Mouse (Mus musculus): ENCODE measurements around the gene Tbc1d16.
A peak's percentile ranks its signal among the peaks of the same experiment; 100 is the strongest.

The Tbc1d16 gene

DNA sequence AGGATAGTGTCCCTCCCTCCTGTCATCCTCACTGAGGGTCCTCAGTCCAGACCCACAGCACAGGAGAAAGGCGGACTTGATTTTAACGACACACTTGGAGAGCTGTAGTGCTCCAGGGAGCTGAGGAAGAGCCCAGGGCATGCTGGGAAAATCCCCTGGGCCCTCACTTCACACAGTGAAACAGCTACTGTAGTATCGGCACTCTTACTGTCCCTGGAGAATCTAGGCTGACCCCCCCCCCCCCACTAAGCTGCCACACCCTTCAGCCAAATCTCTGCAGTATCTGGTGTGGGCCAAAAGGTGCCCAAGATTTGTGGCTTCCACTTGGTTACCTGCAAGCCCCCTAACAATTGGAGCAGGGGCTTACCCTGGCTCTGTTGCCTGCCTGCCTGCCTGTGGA lies 8.7 kb upstream of the Tbc1d16 start:
- no peak for DNase-seq (ENCODE audit: extremely low read depth, insufficient read length, low spot score)

DNA sequence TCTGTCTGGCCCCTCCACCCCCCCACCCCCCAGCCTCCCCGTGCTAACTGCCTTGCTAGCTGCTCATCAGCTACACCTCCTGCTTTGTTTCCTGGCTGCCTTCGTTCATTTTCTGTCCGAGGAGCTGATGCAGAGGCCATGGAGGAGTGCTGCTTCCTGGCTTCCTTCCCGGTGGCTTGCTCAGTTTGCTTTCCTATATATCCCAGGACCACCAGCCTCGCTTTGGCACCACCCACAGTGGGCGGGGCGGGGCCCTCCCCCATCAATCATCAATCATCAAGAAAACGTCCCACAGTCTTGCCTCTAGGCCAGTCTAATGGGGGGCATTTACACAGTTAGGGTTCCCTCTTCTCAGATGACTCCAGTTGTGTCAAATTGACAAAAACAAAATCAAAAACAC lies 8.1 kb upstream of the Tbc1d16 start:
- no peak for DNase-seq (ENCODE audit: extremely low read depth, insufficient read length, low spot score)

DNA sequence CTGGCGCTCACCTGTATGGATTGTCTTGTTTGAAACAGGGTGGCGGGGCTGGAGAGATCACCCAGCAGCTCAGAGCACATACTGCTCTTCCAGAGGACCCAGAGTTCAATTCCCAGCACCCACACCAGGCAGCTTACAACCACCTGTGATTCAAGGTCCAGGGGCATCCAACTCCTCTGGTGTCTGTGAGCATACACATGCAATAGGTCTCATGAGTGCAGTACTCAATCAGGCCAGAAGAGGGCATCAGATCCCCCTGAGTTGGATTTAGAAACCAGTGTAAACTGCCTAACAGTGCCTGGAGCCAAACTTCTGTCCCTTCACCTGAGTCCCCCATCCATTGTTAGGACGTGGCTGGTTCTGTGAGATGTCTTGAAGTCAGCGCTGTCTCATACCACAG lies 7.3 kb upstream of the Tbc1d16 start:
- no peak for DNase-seq (ENCODE audit: extremely low read depth, insufficient read length, low spot score)

DNA sequence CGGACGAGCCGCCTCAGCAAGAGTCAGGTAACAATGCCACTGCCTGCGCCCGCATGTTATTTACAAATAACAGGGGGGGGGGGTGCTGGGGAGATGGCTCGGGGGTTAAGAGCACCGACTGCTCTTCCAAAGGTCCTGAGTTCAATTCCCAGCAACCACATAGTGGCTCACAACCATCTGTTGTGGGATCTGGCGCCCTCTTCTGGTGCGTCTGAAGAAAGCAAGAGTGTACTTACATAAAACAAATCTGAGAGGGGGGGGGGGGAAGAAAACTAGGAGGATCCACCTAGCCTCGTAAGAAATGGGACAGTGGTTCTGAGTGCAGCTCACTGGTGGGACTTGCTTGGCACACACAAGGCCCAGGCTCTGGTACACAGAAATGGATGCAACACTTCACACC lies 6.5 kb upstream of the Tbc1d16 start:
- DNase-seq (ENCODE audit: extremely low read depth, insufficient read length, low spot score) = no peak

DNA sequence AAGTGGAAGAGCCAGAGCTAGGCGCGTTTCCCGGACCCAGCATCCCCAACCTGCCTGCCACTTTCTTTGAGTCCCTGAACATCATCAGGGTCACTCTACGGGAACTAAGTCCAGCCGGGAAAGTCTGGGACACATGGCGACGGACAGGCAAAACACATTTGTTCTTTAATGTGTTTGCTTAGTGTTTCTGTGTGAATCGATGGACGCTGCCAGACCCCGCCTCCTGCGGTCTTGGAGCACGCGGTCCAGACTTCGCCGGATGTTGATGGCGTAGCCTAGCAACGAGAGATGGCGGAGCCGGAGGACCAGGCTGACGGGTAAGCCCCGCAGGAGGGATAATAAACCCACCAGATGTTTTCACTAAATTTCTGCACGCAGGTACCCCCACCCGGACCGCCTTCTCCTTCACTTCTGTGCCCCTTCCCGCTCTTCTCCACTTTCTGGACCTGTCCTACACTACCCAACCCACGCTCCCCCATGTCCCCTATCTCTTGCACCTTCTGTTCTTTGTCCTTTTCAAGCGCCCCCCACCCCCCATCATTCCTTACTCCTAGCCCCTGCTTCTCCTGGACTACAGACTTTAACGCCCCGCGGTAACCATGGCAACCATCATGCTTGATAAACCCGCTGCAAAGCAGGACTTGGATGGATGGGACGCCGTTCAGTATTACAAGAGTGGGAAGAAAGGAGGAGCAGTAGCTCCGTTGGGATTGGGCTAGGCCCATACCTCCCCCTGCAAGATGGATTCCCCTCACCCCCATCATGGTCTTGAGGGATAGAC lies 737 bp upstream of the Tbc1d16 start:
- DNase-seq (ENCODE audit: extremely low read depth, insufficient read length, low spot score) = no peak

DNA sequence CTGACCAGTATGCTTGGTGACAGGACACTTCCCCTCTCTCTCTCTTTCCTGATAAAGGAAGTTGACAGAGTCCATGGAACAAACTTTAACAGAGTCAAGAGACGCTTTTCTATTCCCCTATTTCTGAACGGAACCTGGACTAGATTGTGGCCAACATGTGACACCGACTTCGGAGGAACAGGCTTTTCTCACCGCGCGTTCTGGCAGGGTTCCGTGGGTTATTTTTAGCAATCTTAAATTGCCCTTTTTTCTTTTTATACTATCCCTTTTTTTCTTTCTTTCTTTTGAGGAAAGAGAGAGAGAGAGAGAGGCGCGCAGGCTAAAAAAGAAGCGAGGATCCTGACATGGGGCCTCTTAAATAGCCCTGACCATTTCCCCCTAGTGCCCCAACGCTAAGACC lies 708 bp downstream of the Tbc1d16 start:
- no peak for DNase-seq (ENCODE audit: extremely low read depth, insufficient read length, low spot score)

DNA sequence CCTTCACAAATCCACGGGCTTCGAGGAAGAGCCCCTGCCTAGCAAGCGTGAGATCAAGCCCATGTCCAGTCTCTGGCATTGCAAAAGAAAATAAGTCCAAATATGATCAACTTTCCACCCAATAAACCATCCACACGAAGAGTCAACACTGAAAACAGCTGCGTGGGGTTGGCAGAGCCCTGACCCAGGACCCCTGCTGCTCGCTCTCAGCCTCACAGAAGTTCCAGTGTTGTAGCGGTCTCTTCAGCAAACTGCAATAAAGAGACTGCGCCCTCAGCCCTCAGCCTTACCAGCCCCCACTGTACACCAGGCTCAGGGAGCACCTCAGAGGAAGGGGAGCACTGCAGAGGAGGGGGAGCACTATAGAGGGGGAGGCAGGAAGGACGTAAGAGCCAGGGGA lies 2.7 kb downstream of the Tbc1d16 start:
- no peak for DNase-seq (ENCODE audit: extremely low read depth, insufficient read length, low spot score)

DNA sequence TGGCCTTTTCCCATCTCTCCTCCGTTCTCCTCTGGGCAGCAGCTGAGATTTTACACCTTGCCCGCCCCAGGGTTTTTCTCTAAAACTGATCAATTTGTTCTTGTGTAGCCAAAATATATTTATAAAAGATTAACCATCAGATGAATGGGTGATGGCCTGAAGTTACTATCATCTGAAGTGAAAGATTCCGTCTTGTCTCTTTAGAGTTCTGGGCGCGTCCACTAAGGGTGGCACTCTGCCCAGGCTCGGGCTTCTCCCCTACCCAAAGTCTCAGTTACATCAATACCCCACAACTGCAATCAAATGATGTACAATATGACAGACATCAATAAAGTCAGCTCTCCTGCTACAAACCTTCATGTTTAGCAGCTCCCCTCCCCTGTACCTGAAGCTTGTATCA lies 3.4 kb downstream of the Tbc1d16 start:
- DNase-seq (ENCODE audit: extremely low read depth, insufficient read length, low spot score) = no peak

DNA sequence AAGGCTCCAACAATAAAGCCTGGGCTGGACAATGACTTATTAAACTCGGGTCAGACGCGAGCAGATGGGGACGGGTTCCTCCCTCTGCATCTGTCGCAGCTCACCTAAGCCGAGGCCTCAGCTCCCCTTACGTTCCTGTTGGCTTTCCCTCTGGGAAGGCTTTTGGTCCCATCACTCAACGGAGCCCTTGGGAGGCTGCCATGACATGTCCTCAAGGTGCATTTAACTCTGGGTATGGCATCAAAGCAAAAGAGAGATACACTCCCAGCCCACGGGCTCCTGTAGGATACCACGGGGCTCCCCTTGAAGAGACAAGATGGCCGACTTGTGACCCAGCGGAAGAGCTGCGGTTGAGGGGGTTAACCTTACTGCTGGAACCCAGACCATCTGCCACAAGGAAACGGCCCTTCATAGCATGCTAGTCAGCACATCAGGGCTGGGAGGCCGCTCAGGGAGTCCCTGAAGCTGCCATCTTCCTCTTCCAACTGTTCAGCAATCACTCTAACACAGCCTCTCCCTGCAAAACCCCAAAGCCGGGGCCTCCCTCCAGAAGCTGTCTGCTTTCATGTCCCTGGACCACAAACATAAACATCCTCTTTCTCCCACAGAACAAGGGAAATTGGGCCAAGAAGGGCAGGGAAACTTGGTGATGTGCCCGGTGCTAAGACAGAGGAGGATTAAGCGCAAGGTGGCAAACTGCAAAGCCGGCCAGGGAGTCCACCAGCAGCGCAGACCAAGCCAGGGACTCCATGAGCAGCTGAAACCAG lies 5.0 kb downstream of the Tbc1d16 start:
- peak; percentile 70 for DNase-seq (ENCODE audit: extremely low read depth, insufficient read length, low spot score)

DNA sequence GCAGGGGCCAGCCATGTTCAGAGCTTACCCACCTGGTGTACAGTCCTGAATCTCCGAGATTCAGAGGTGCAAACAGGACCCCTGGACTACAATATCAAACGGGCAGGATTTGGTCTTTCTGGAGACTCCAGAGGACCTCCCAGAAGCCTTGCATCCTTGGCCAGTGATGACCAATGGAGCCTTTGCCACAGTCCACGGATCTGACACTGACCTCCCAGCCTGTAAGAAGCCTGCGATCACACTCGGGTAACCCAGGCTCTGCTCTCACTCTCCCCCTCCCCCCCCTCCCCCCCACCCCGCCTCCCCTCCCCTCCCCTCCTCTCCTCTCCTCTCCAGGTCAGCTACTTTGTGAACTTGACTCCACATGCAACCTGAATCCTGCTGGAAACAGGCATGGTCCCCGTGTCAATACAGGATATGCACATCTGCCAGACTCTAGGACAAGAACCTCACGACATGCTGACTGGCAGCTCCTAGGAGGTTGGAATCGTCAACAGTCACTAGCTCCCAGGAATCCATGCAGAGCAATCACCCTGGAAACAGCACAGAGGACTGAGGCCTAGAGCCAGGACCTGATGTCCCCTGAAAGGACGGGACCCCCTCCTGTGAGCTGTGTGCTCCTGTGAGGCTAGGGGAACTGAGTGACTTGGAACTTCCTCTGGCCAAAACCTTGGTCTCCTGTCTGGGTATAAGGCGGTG lies 6.3 kb downstream of the Tbc1d16 start:
- DNase-seq (ENCODE audit: extremely low read depth, insufficient read length, low spot score) = no peak

DNA sequence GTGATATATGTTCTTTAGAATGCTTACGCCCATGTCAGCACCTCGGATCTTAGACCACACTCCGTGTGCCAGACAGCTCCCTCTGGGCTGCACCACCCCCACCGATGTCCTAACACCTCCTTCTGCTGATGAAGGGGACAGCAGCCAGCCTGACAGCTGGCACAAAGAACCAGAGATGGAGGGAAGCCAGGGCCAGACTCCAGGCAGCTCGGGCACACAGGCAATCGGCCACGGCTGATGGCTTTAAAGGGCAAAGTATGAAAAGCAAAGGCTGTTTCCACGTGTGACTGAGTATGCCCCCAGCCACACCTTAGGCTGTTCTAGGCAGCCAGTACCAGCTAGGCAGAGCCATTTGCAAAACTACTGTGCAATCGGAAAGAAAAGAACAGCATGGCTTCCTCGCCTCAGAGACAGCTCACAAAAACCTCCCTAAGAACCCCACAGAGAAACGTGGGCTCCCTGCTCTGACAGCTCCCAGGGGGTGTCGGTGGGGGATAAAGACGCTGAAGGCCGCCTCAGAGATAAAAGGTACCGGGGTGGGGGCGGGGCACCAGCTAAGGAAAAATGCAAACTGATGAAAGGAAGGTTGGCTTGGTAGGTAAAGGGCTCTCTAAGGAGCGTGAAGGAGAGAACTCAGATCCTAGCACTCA lies 8.4 kb downstream of the Tbc1d16 start:
- no peak for DNase-seq (ENCODE audit: extremely low read depth, insufficient read length, low spot score)

DNA sequence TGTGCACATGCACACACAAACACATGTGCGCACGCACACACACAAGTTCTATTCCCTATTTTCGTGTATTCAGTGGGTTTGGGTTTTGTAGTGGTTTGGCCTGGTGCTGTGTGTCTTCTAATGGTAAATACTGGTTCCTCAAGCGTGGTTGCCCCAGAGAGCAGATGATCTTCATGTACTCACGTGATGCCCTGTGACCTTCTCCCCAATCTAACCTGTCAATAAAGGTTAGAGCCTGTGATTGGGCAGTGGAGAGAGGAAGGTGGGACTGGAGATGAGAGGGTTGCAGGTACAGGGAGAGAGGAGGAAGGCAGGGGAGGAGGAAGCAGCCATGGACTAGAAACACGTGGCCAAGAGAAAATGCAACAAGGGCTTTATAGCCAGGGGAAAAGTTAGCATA lies 10.4 kb downstream of the Tbc1d16 start:
- DNase-seq (ENCODE audit: extremely low read depth, insufficient read length, low spot score) = no peak

DNA sequence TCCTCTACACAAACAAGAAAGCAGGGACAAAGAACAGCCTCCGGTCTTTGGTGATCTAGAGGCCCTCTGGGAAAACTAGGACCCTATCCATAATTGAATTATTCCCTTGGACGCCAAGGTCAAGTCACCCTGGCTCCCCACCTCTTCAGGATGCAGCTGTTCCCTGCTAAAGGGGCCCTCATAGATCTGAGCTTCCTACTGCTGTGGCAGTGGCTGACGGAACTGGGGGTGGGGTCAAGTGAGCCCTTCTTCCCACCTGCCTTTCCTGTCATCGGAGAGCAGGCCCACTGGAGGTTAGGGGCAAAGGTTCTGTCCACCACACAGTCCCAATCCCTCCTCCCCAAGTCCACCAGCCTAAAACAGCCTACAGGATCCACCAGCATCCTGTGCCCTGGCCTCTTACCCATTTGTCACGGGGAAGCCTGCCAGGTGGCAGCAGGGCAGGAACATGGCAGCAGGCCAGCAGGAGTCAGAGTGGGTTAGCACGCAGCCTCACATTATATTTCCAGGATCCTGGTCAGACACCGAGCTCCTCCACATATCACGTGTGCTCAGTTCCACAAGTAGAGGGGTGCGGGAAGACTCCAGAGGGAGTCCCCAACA lies 12.3 kb downstream of the Tbc1d16 start:
- peak; percentile 64 for DNase-seq (ENCODE audit: extremely low read depth, insufficient read length, low spot score)

DNA sequence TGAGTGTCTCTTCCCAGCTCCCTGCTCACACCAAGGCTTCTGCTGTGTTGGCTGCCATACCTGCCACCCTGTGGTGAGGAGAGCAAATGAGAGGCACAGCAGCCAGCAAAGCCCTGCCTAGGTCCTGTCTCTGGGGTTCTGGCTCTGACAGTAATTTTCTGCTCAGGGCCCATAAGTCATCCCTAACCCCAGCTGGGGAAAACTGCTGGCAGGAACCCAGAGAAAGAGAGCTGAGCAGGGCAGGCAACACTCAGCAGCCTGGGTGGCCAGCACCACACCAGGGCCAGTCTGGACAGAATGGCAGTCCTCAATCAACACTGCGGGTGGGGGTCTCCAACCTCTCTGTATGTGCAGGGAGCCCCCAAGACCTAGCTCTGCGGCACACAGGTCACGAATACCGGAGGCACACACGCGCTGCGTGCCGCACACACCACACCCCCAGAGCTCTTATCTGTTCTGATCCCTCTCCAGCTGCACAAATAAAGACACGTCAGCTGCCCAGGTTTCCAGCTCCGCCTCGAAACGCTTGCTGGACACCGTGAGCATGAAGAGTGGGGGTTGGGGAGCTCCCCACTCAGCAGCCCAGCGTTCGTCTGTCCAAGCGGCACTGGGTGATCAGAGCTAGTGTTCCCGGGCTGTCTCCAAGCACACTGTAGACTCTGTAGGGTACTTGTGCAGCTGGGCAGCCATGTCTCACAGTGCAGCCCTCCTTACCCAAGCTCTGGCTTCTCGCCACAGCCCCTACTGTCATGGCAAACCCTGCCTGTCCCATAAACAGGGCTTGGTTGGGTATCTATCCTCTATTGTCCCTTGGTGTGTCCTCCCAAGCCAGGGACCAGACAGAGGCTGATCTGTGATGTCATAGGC lies 13.0 kb downstream of the Tbc1d16 start:
- peak; percentile 83 for DNase-seq (ENCODE audit: extremely low read depth, insufficient read length, low spot score)

DNA sequence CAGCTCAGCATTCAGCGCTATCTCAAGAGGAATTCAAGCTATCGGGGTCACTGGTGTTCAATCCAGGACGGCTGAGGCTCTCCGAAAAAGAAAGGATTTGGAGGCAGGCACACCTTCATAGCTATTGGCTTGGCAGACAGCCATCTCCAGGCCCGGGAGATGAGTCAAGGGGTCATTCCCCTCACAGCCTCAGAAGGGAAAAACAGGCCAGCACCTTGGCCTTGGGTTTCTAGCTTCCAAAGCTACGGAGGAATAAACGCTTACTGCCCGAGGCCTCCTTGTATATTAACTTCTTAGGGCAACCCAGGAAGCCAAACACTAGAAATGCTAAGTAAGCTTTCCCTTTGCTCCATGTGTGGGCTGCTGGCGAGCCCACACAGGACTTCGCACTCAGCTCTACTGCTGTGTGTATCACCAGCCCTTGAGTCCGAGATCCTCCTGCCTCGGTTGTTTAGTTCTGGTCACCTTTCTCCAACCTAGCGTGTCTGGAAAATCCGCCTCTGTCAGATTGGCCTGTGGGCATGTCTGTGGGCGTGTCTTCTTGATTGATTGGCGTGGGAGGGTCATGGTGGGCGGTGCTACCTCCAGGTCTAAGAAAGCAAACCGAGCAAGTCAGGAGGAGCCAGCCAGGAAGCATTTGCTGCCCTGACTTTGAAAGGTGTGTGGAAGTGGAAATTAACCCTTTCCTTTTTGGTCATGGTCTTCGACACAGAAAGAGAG lies 15.0 kb downstream of the Tbc1d16 start:
- DNase-seq (ENCODE audit: extremely low read depth, insufficient read length, low spot score) = no peak

DNA sequence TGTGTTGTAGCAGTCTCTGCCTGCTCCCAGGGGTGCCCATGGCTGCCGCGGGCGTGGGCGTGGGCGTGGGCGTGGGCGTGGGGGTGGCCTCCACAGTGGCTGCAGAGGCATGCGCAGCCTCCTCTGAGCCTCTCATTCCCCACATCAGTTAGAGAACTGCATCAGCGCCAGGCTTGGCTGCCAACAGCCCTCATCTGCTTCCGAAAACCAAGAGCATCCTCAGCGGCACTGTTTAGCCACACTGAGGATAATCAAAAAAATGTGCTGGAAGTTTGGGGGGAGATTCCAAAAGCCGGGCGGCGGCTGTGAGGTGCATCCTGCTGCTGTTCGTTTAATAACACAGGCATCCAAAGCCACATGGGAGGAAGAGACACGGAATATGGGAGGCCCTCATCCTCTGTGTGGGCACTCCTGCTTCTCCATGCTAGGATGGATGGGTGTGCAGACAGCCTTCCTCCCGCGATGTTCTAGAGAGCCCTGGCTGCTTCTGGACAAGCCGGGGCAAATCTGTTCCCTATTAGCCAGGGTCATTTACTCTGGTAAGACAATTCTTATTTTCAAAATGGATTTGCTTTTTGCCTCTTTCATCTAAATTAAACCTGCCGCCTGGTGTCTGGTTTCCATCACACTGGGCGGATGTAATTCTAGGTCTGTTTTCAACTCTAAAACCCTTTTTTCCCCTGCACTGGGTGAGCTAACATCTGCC lies 16.5 kb downstream of the Tbc1d16 start:
- no peak for DNase-seq (ENCODE audit: extremely low read depth, insufficient read length, low spot score)

DNA sequence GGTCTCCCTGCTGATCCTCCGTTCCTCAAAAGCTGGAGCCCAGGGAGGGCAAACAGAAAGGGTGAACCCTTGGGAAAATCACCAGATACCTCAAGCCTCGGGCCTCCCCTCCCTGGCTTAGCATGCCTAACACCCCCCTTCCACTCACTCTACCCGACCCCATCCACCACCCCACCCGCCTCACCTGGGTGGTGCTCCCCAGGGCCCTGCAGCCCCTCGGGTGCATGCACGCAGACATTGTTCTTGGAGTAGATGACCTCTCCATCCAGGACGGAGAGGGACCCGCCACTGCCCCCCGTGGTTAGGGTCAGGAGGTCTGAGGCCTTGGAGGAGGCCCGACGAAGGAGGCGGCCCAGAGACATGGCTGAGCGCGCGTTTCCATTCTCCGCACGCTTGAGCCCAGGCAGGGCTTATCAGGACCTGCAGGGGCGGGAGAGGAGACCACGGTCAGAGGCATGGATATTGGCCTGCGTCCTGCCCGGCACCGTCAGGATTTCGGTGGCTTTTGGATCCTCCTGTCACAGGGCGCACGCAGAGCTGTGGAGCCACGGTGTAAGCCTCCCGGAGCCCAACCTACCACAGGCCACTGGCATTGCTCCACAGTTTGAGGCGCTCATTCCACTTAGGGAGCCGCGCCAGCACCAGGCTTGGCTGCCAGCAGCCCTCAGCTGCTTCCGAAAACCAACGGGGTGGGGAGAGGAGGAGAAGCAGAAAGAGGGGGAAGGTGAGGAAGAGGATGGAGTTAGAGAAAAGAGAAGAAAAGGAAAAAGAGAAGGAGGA lies 17.8 kb downstream of the Tbc1d16 start:
- peak; percentile 78 for DNase-seq (ENCODE audit: extremely low read depth, insufficient read length, low spot score)
